ENCODE assay signal across 21 mouse cellular contexts in genomic region chr10:21015196-21015595, GRCm38 (mm10).
DNase-seq lines count a peak whose midpoint lies in the region; ATAC-seq and TF ChIP-seq lines count a peak whose summit lies in the region.
"Had no signal": no experiment of that assay in that cellular context is flagged by ENCODE, and none has a peak within 500 bp of the region (broad histone marks: within the 10 kb centered on the region; RNA-seq: fewer than 3 reads in every experiment).

No protein-coding gene starts in this region.

- H3K4me3 ChIP-seq in lung, postnatal 0 days (ENCODE audit: low read depth, low read length): no peak overlapping the region
- H3K4me3 ChIP-seq in heart, embryonic 12.5 days: no peak overlapping the region
- no peak overlapping the region for H3K4me3 ChIP-seq in embryonic facial prominence, embryonic 10.5 days
- H3K4me3 ChIP-seq: embryonic facial prominence, embryonic 12.5 days; forebrain, embryonic 10.5 days; forebrain, embryonic 12.5 days had no signal

- no peak overlapping the region for H3K4me2 ChIP-seq in lung, postnatal 0 days (replicated peaks; ENCODE audit: low read depth, low read length)
- H3K4me2 ChIP-seq in heart, embryonic 12.5 days: no peak overlapping the region
- H3K4me2 ChIP-seq: embryonic facial prominence, embryonic 12.5 days; forebrain, embryonic 12.5 days had no signal

- no peak overlapping the region for H3K9ac ChIP-seq in lung, postnatal 0 days (replicated peaks; ENCODE audit: low read depth)
- no peak overlapping the region for H3K9ac ChIP-seq in heart, embryonic 12.5 days
- H3K9ac ChIP-seq: embryonic facial prominence, embryonic 12.5 days; forebrain, embryonic 12.5 days had no signal

- 67% methylated on average over 2 of the region's 2 CpGs for WGBS in lung, postnatal 0 days
- WGBS in heart, embryonic 12.5 days: 84% methylated on average over 2 of the region's 2 CpGs
- WGBS in embryonic facial prominence, embryonic 10.5 days: 88% methylated on average over 2 of the region's 2 CpGs

- H3K36me3 ChIP-seq in lung, postnatal 0 days (ENCODE audit: insufficient read depth, low read length): no peaks in the 10 kb centered on the region
- H3K36me3 ChIP-seq in heart, embryonic 12.5 days: no peaks in the 10 kb centered on the region
- no peaks in the 10 kb centered on the region for H3K36me3 ChIP-seq in embryonic facial prominence, embryonic 10.5 days (replicated peaks)
- H3K36me3 ChIP-seq: embryonic facial prominence, embryonic 12.5 days; forebrain, embryonic 12.5 days had no signal

- DNase-seq in lung, postnatal 0 days (ENCODE audit: low spot score): peak; percentile 66
- no peak for DNase-seq in lung, postnatal 36 days
- DNase-seq in layer of hippocampus, adult 8-10 months (ENCODE audit: low spot score in 2 of 2): no peak
- DNase-seq in embryonic facial prominence, embryonic 10.5 days (ENCODE audit: low spot score): no peak
- DNase-seq: adrenal gland, adult 8-10 months; adrenal gland, postnatal 25 days; cerebellum, adult 11-12 months; cerebellum, adult 2 months; cerebellum, adult 9-10 months; cerebellum, postnatal 10 days; cerebellum, postnatal 25 days; embryo, embryonic 11 days had no signal

- H3K27me3 ChIP-seq in lung, postnatal 0 days (replicated peaks; ENCODE audit: insufficient read depth, low read length): no peaks in the 10 kb centered on the region
- H3K27me3 ChIP-seq in heart, embryonic 12.5 days (replicated peaks): no peaks in the 10 kb centered on the region
- H3K27me3 ChIP-seq in embryonic facial prominence, embryonic 10.5 days (replicated peaks; ENCODE audit: low read depth, poor library complexity, severe bottlenecking): no peaks in the 10 kb centered on the region
- H3K27me3 ChIP-seq: embryonic facial prominence, embryonic 12.5 days; forebrain, embryonic 12.5 days had no signal

- no peak overlapping the region for H3K27ac ChIP-seq in lung, postnatal 0 days (ENCODE audit: low read length)
- H3K27ac ChIP-seq in heart, embryonic 12.5 days (ENCODE audit: poor library complexity, severe bottlenecking): no peak overlapping the region
- H3K27ac ChIP-seq in embryonic facial prominence, embryonic 10.5 days (replicated peaks): no peak overlapping the region
- H3K27ac ChIP-seq: embryonic facial prominence, embryonic 12.5 days; forebrain, embryonic 10.5 days; forebrain, embryonic 12.5 days had no signal

- no peak for TF ChIP-seq EP300 in lung, postnatal 0 days (IDR thresholded peaks at IDR 0.05)

- no peaks in the 10 kb centered on the region for H3K9me3 ChIP-seq in lung, postnatal 0 days (ENCODE audit: low read length)
- H3K9me3 ChIP-seq in heart, embryonic 12.5 days (replicated peaks): no peaks in the 10 kb centered on the region
- no peaks in the 10 kb centered on the region for H3K9me3 ChIP-seq in embryonic facial prominence, embryonic 10.5 days
- H3K9me3 ChIP-seq: embryonic facial prominence, embryonic 12.5 days; forebrain, embryonic 10.5 days; forebrain, embryonic 12.5 days had no signal

- no peak for TF ChIP-seq CTCF in lung, postnatal 0 days (IDR thresholded peaks at IDR 0.05)

- ATAC-seq in lung, postnatal 0 days: no peak
- 0 out of 2 replicates have a peak, but pooled peaks have one; percentile 18 for ATAC-seq in common myeloid progenitor, adult 5-6 weeks (replicated peaks; ENCODE audit: low read depth, poor library complexity, severe bottlenecking)
- peak; percentile 90 for ATAC-seq in granulocyte monocyte progenitor cell, adult 5-6 weeks (replicated peaks; ENCODE audit: poor library complexity, severe bottlenecking)
- ATAC-seq in megakaryocyte progenitor cell, adult 5-6 weeks (replicated peaks; ENCODE audit: poor library complexity): peak; percentile 76
- ATAC-seq in heart, embryonic 12.5 days (ENCODE audit: insufficient number of reproducible peaks, low FRiP score): no peak
- ATAC-seq: forebrain, embryonic 14.5 days; forebrain, embryonic 16.5 days had no signal

- H3K4me1 ChIP-seq in lung, postnatal 0 days (ENCODE audit: insufficient read depth, low read depth, low read length): no peaks in the 10 kb centered on the region
- peaks cover 3% of the 10 kb centered on the region; the same call in 1 of the 2 replicates for H3K4me1 ChIP-seq in heart, embryonic 12.5 days (replicated peaks)
- no peaks in the 10 kb centered on the region for H3K4me1 ChIP-seq in embryonic facial prominence, embryonic 10.5 days
- H3K4me1 ChIP-seq: embryonic facial prominence, embryonic 12.5 days; forebrain, embryonic 10.5 days; forebrain, embryonic 12.5 days had no signal

Comparison
In these comparisons a context has a peak if more than half of its experiments do, and no peak if none do; other contexts are left out.
1. ATAC-seq: peak in common myeloid progenitor, adult 5-6 weeks (single experiment), granulocyte monocyte progenitor cell, adult 5-6 weeks (single experiment) and megakaryocyte progenitor cell, adult 5-6 weeks (single experiment); none in lung, postnatal 0 days (single experiment) and heart, embryonic 12.5 days (single experiment).